Mouse (Mus musculus): ENCODE data around the gene Cyct. TPM values are rescaled to one million over a fixed set of nuclear protein-coding genes. Genes with fewer than 3 reads are reported as not detected.

Cyct gene
- polyA plus RNA-seq, 1 experiment from 2014 or later = not detected

- WGBS = 53% methylated on average over 2 of the region's 2 CpGs
- no peak overlapping the region for H3K4me2 ChIP-seq (replicated peaks; ENCODE audit: low read depth)
- TF ChIP-seq EP300 (optimal IDR thresholded peaks at IDR 0.05) (no peak), CTCF (IDR thresholded peaks at IDR 0.05; ENCODE audit: low read depth) (peak; percentile 70)
- H3K27me3 ChIP-seq (ENCODE audit: control insufficient read depth, insufficient read depth, low read length) = no peaks in the 10 kb centered on the region
- DNase-seq (ENCODE audit: low spot score) (peak; percentile 31), ATAC-seq (ENCODE audit: low FRiP score, low TSS enrichment) (no peak)
- H3K9me3 ChIP-seq (ENCODE audit: control insufficient read depth, low read length) = no peaks in the 10 kb centered on the region
- H3K27ac ChIP-seq (replicated peaks) = no peak overlapping the region
- H3K9ac ChIP-seq (ENCODE audit: low read length) = no peak overlapping the region
- H3K36me3 ChIP-seq (ENCODE audit: control insufficient read depth, insufficient read depth, low read length) = no peaks in the 10 kb centered on the region
- H3K4me1 ChIP-seq (replicated peaks; ENCODE audit: control insufficient read depth, insufficient read depth) = no peaks in the 10 kb centered on the region
- H3K4me3 ChIP-seq (ENCODE audit: low read depth, low read length) = no peak overlapping the region
These were observed 1.9 kb upstream of the Cyct start for GRCm38 (mm10) chr2:76362111-76362510.

GRCm38 (mm10) chr2:76347839-76348238, 12.4 kb downstream of the Cyct start:
- Histone ChIP-seq H3K9ac (ENCODE audit: low read length) (no peak overlapping the region), H3K4me2 (replicated peaks; ENCODE audit: low read depth) (no peak overlapping the region), H3K4me1 (replicated peaks; ENCODE audit: control insufficient read depth, insufficient read depth) (no peaks in the 10 kb centered on the region), H3K4me3 (ENCODE audit: low read depth, low read length) (no peak overlapping the region), H3K27me3 (ENCODE audit: control insufficient read depth, insufficient read depth, low read length) (no peaks in the 10 kb centered on the region), H3K27ac (replicated peaks) (no peak overlapping the region), H3K9me3 (ENCODE audit: control insufficient read depth, low read length) (no peaks in the 10 kb centered on the region), H3K36me3 (ENCODE audit: control insufficient read depth, insufficient read depth, low read length) (no peaks in the 10 kb centered on the region)
- TF ChIP-seq EP300 (optimal IDR thresholded peaks at IDR 0.05) (no peak), CTCF (IDR thresholded peaks at IDR 0.05; ENCODE audit: low read depth) (no peak)
- ATAC-seq (ENCODE audit: low FRiP score, low TSS enrichment) = no peak
- DNase-seq (ENCODE audit: low spot score) = no peak
- 72% methylated on average over 6 of the region's 6 CpGs for WGBS

- no peaks in the 10 kb centered on the region for H3K27me3 ChIP-seq (ENCODE audit: control insufficient read depth, insufficient read depth, low read length)
- H3K27ac ChIP-seq (replicated peaks) = no peak overlapping the region
- ATAC-seq (ENCODE audit: low FRiP score, low TSS enrichment) (no peak), DNase-seq (ENCODE audit: low spot score) (no peak)
- WGBS = 84% methylated on average over 9 of the region's 9 CpGs
- H3K4me2 ChIP-seq (replicated peaks; ENCODE audit: low read depth) = no peak overlapping the region
- H3K4me3 ChIP-seq (ENCODE audit: low read depth, low read length) = no peak overlapping the region
- TF ChIP-seq CTCF (IDR thresholded peaks at IDR 0.05; ENCODE audit: low read depth) = no peak
- TF ChIP-seq EP300 (optimal IDR thresholded peaks at IDR 0.05) = no peak
- H3K9me3 ChIP-seq (ENCODE audit: control insufficient read depth, low read length) = no peaks in the 10 kb centered on the region
- no peaks in the 10 kb centered on the region for H3K36me3 ChIP-seq (ENCODE audit: control insufficient read depth, insufficient read depth, low read length)
- no peak overlapping the region for H3K9ac ChIP-seq (ENCODE audit: low read length)
- no peaks in the 10 kb centered on the region for H3K4me1 ChIP-seq (replicated peaks; ENCODE audit: control insufficient read depth, insufficient read depth)
These were observed 18.1 kb downstream of the Cyct start for GRCm38 (mm10) chr2:76342146-76342545.

- peak; percentile 71 for DNase-seq (ENCODE audit: low spot score)
- H3K9me3 ChIP-seq (ENCODE audit: control insufficient read depth, low read length) = no peaks in the 10 kb centered on the region
These were observed 21.8 kb downstream of the Cyct start, which contains the start of gene Pde11a for GRCm38 (mm10) chr2:76338215-76339156. Pde11a (minus strand) TSS chr2:76338774.

GRCm38 (mm10) chr2:76334596-76334995, 25.7 kb downstream of the Cyct start:
- Histone ChIP-seq H3K4me1 (replicated peaks; ENCODE audit: control insufficient read depth, insufficient read depth) (no peaks in the 10 kb centered on the region), H3K9me3 (ENCODE audit: control insufficient read depth, low read length) (no peaks in the 10 kb centered on the region), H3K36me3 (ENCODE audit: control insufficient read depth, insufficient read depth, low read length) (no peaks in the 10 kb centered on the region), H3K4me3 (ENCODE audit: low read depth, low read length) (no peak overlapping the region), H3K4me2 (replicated peaks; ENCODE audit: low read depth) (no peak overlapping the region), H3K27me3 (ENCODE audit: control insufficient read depth, insufficient read depth, low read length) (no peaks in the 10 kb centered on the region), H3K27ac (replicated peaks) (no peak overlapping the region), H3K9ac (ENCODE audit: low read length) (no peak overlapping the region)
- WGBS = 76% methylated on average over 5 of the region's 5 CpGs
- DNase-seq (ENCODE audit: low spot score) (no peak), ATAC-seq (ENCODE audit: low FRiP score, low TSS enrichment) (no peak)
- TF ChIP-seq CTCF (IDR thresholded peaks at IDR 0.05; ENCODE audit: low read depth) (peak; percentile 44; the same call in 1 of the 2 replicates), EP300 (optimal IDR thresholded peaks at IDR 0.05) (no peak)

More at GRCm38 (mm10) chr2:76338215-76339156, 21.8 kb downstream of the Cyct start, which contains the start of gene Pde11a:
- Histone ChIP-seq H3K9ac (ENCODE audit: low read length) (peak within 1 kb of the TSS; percentile 41; the same call in 1 of the 2 replicates), H3K27me3 (ENCODE audit: control insufficient read depth, insufficient read depth, low read length) (no peaks in the 10 kb centered on the region), H3K4me3 (ENCODE audit: low read depth, low read length) (peak within 1 kb of the TSS; percentile 45), H3K4me2 (replicated peaks; ENCODE audit: low read depth) (peak within 1 kb of the TSS; percentile 86), H3K36me3 (ENCODE audit: control insufficient read depth, insufficient read depth, low read length) (no peaks in the 10 kb centered on the region), H3K27ac (replicated peaks) (no peak within 1 kb of the TSS), H3K4me1 (replicated peaks; ENCODE audit: control insufficient read depth, insufficient read depth) (no peaks in the 10 kb centered on the region)
- WGBS = 16% methylated on average over 41 of the region's 41 CpGs
- peak; percentile 90 for ATAC-seq (ENCODE audit: low FRiP score, low TSS enrichment)
- no peak for TF ChIP-seq EP300 (optimal IDR thresholded peaks at IDR 0.05)
- TF ChIP-seq CTCF (IDR thresholded peaks at IDR 0.05; ENCODE audit: low read depth) = no peak

Measured in stomach, postnatal 0 days (tissue).